Comparison of ENCODE assay signal across 18 mouse cellular contexts in genomic region chr17:47642992-47643391, GRCm38 (mm10). TPM values are rescaled to one million over a fixed set of nuclear protein-coding genes. Genes with fewer than 3 reads are reported as not detected.
DNase-seq lines count a peak whose midpoint lies in the region; ATAC-seq and TF ChIP-seq lines count a peak whose summit lies in the region.
"Had no signal": no experiment of that assay in that cellular context is flagged by ENCODE, and none has a peak within 500 bp of the region (broad histone marks: within the 10 kb centered on the region; RNA-seq: fewer than 3 reads in every experiment).

No protein-coding gene starts in this region.

- H3K27me3 ChIP-seq in heart, adult 2 months (ENCODE audit: control insufficient read depth, insufficient read depth, low read length) = no peaks in the 10 kb centered on the region
- H3K27me3 ChIP-seq in liver, embryonic 14.5 days (ENCODE audit: control insufficient read depth, insufficient read depth, low read length) = no peaks in the 10 kb centered on the region
- H3K27me3 ChIP-seq in liver, embryonic 12.5 days (replicated peaks) = no peaks in the 10 kb centered on the region
- H3K27me3 ChIP-seq: embryonic facial prominence, embryonic 12.5 days; heart, embryonic 12.5 days; limb, embryonic 15.5 days; midbrain, embryonic 12.5 days; stomach, embryonic 15.5 days had no signal

- H3K79me2 ChIP-seq in heart, adult 2 months (replicated peaks; ENCODE audit: control insufficient read depth, insufficient read depth, low read length) = no peaks in the 10 kb centered on the region

- H3K27ac ChIP-seq in heart, adult 2 months = no peak overlapping the region
- H3K27ac ChIP-seq in liver, embryonic 14.5 days = no peak overlapping the region
- H3K27ac ChIP-seq in liver, embryonic 12.5 days = no peak overlapping the region
- H3K27ac ChIP-seq: embryonic facial prominence, embryonic 12.5 days; limb, embryonic 15.5 days; midbrain, embryonic 12.5 days; stomach, embryonic 15.5 days had no signal

- H3K4me1 ChIP-seq in heart, adult 2 months (ENCODE audit: control insufficient read depth, insufficient read depth, low read length) = no peaks in the 10 kb centered on the region
- H3K4me1 ChIP-seq in liver, embryonic 14.5 days (replicated peaks; ENCODE audit: control insufficient read depth in 2 of 2, insufficient read depth in 2 of 2, low read length in 1 of 2) = 0 out of 4 replicates have a peak, but pooled peaks cover 0 to 3% of the 10 kb centered on the region in 2 experiments
- H3K4me1 ChIP-seq in liver, embryonic 12.5 days = peaks cover 31% of the 10 kb centered on the region
- H3K4me1 ChIP-seq: embryonic facial prominence, embryonic 12.5 days; limb, embryonic 15.5 days; stomach, embryonic 15.5 days had no signal

- no peak for ATAC-seq in liver, embryonic 14.5 days (ENCODE audit: insufficient read depth)
- no peak for ATAC-seq in liver, embryonic 12.5 days

- H3K4me3 ChIP-seq in heart, adult 2 months = no peak overlapping the region
- no peak overlapping the region for H3K4me3 ChIP-seq in liver, embryonic 14.5 days (ENCODE audit: insufficient read depth in 1 of 2, low read depth in 2 of 2, low read length in 2 of 2)
- no peak overlapping the region for H3K4me3 ChIP-seq in liver, embryonic 12.5 days
- H3K4me3 ChIP-seq: embryonic facial prominence, embryonic 12.5 days; heart, embryonic 12.5 days; limb, embryonic 15.5 days; midbrain, embryonic 12.5 days; stomach, embryonic 15.5 days had no signal

- TF ChIP-seq POLR2A in heart, adult 2 months (IDR thresholded peaks at IDR 0.05; ENCODE audit: insufficient read depth, low read depth, low read length) = no peak

- no peak overlapping the region for H3K9ac ChIP-seq in heart, adult 2 months (ENCODE audit: low read depth, low read length)
- no peak overlapping the region for H3K9ac ChIP-seq in liver, embryonic 14.5 days (replicated peaks)
- no peak overlapping the region for H3K9ac ChIP-seq in liver, embryonic 12.5 days
- H3K9ac ChIP-seq: embryonic facial prominence, embryonic 12.5 days; heart, embryonic 12.5 days; limb, embryonic 15.5 days; midbrain, embryonic 12.5 days; stomach, embryonic 15.5 days had no signal

- intact Hi-C loops in heart, adult 2 months (cut with DNase I) = no loop called here

- no peak for DNase-seq in heart, adult 2 months
- DNase-seq in heart, adult 18-20 months = no peak
- no peak for DNase-seq in liver, embryonic 14.5 days (ENCODE audit: low read depth in 3 of 3, low spot score in 3 of 3)
- DNase-seq in A20 (ENCODE audit: low read depth, low spot score) = peak; percentile 53
- peak; percentile 63 for DNase-seq in R1 (ENCODE audit: low read depth, low spot score)
- DNase-seq in right cerebral cortex, postnatal 25 days = no peak
- no peak for DNase-seq in adrenal gland, adult 8-10 months
- DNase-seq: adrenal gland, postnatal 36 days; cerebellum, postnatal 36 days; kidney, adult 11 months; lung, postnatal 4 days; right cerebral cortex, postnatal 4 days had no signal

- no peak for TF ChIP-seq EP300 in heart, adult 2 months (IDR thresholded peaks at IDR 0.05; ENCODE audit: insufficient read depth, low read depth, low read length)
- TF ChIP-seq EP300 in liver, embryonic 14.5 days (IDR thresholded peaks at IDR 0.05; ENCODE audit: low read depth) = no peak

- no peaks in the 10 kb centered on the region for H3K36me3 ChIP-seq in heart, adult 2 months (ENCODE audit: control insufficient read depth, insufficient read depth, low read length)
- no peaks in the 10 kb centered on the region for H3K36me3 ChIP-seq in liver, embryonic 14.5 days (replicated peaks; ENCODE audit: control insufficient read depth, insufficient read depth, low read depth)
- H3K36me3 ChIP-seq in liver, embryonic 12.5 days = 0 out of 2 replicates have a peak, but pooled peaks cover 3% of the 10 kb centered on the region
- H3K36me3 ChIP-seq: embryonic facial prominence, embryonic 12.5 days; heart, embryonic 12.5 days; limb, embryonic 15.5 days; midbrain, embryonic 12.5 days; stomach, embryonic 15.5 days had no signal

- no peak overlapping the region for H3K4me2 ChIP-seq in liver, embryonic 14.5 days (ENCODE audit: low read depth)
- no peak overlapping the region for H3K4me2 ChIP-seq in liver, embryonic 12.5 days
- H3K4me2 ChIP-seq: embryonic facial prominence, embryonic 12.5 days; heart, embryonic 12.5 days; limb, embryonic 15.5 days; midbrain, embryonic 12.5 days; stomach, embryonic 15.5 days had no signal

- no peaks in the 10 kb centered on the region for H3K9me3 ChIP-seq in liver, embryonic 14.5 days (ENCODE audit: control insufficient read depth, low read length)
- no peaks in the 10 kb centered on the region for H3K9me3 ChIP-seq in liver, embryonic 12.5 days (replicated peaks)
- H3K9me3 ChIP-seq: embryonic facial prominence, embryonic 12.5 days; heart, embryonic 12.5 days; limb, embryonic 15.5 days; midbrain, embryonic 12.5 days; stomach, embryonic 15.5 days had no signal

- 91% methylated on average over 2 of the region's 2 CpGs for WGBS in heart, adult 2 months
- 82% methylated on average over 2 of the region's 2 CpGs for WGBS in liver, embryonic 14.5 days (ENCODE audit: insufficient replicate concordance)
- WGBS in liver, embryonic 12.5 days (ENCODE audit: insufficient replicate concordance) = 84% methylated on average over 2 of the region's 2 CpGs

- peak; percentile 44 for TF ChIP-seq CTCF in heart, adult 2 months (IDR thresholded peaks at IDR 0.05)
- peak; percentile 27; the same call in 1 of the 2 replicates for TF ChIP-seq CTCF in liver, embryonic 14.5 days (IDR thresholded peaks at IDR 0.05; ENCODE audit: low read depth)

RNA-seq across cellular contexts. Expression of gene Usp49, which starts 12.5 kb away (rescaled TPM):
- 1 to 10 TPM; 3.4 to 3.6 TPM for total RNA-seq in heart, adult 2 months (2021)
- polyA plus RNA-seq in heart, adult 2 months (2012; rRNA removed) = 2.9 and 3.6 TPM in 2 replicates
- 1 to 10 TPM; 1.4 to 3.7 TPM for total RNA-seq in heart, adult 18-20 months (2021)
- 6.4 and 6.6 TPM in 2 replicates for polyA plus RNA-seq in liver, embryonic 14.5 days (2012; rRNA removed)
- 2.9 and 3.9 TPM in 2 replicates for polyA plus RNA-seq in liver, embryonic 14.5 days (2014; fragmentation: Nextera tagmentation; extraction: Ambion mirVana)
- polyA plus RNA-seq in liver, embryonic 12.5 days (2016; fragmentation: Nextera tagmentation; extraction: Ambion mirVana) = 5.0 and 6.2 TPM in 2 replicates
- total RNA-seq in adrenal gland, adult 8-10 months (2022) = 10 to 100 TPM in 1 of 4 experiments, 1 to 10 TPM in 3; 4.1 to 11.1 (median 6.8) TPM

RNA-seq across cellular contexts. Expression of gene Gm20517, which starts 31.6 kb away (rescaled TPM):
- 1 to 10 TPM; 2.8 TPM for total RNA-seq in heart, adult 2 months (2021)
- polyA plus RNA-seq in heart, adult 2 months (2012; rRNA removed) = 0.27 and 1.5 TPM in 2 replicates
- 1 to 10 TPM; 1.9 to 3.4 TPM for total RNA-seq in heart, adult 18-20 months (2021)
- 0.86 and 0.95 TPM in 2 replicates for polyA plus RNA-seq in liver, embryonic 14.5 days (2012; rRNA removed)
- 0.86 and 1.7 TPM in 2 replicates for polyA plus RNA-seq in liver, embryonic 14.5 days (2014; fragmentation: Nextera tagmentation; extraction: Ambion mirVana)
- polyA plus RNA-seq in liver, embryonic 12.5 days (2016; fragmentation: Nextera tagmentation; extraction: Ambion mirVana) = 2.3 and 2.7 TPM in 2 replicates
- total RNA-seq in adrenal gland, adult 8-10 months (2022) = 1 to 10 TPM; 3.5 to 6.0 (median 5.1) TPM

RNA-seq across cellular contexts. Expression of gene Med20, which starts 31.6 kb away (rescaled TPM):
- total RNA-seq in heart, adult 2 months (2021) = 10 to 100 TPM; 13.5 to 15.0 TPM
- polyA plus RNA-seq in heart, adult 2 months (2012; rRNA removed) = 17.4 and 25.1 TPM in 2 replicates
- 10 to 100 TPM; 19.0 to 19.5 TPM for total RNA-seq in heart, adult 18-20 months (2021)
- polyA plus RNA-seq in liver, embryonic 14.5 days (2012; rRNA removed) = 20.7 and 23.1 TPM in 2 replicates
- polyA plus RNA-seq in liver, embryonic 14.5 days (2014; fragmentation: Nextera tagmentation; extraction: Ambion mirVana) = 23.2 and 25.7 TPM in 2 replicates
- polyA plus RNA-seq in liver, embryonic 12.5 days (2016; fragmentation: Nextera tagmentation; extraction: Ambion mirVana) = 31.2 and 32.6 TPM in 2 replicates
- 10 to 100 TPM; 42.6 to 53.7 (median 48.3) TPM for total RNA-seq in adrenal gland, adult 8-10 months (2022)

RNA-seq across cellular contexts. Expression of gene Bysl, which starts 31.7 kb away (rescaled TPM):
- 10 to 100 TPM; 15.7 to 15.9 TPM for total RNA-seq in heart, adult 2 months (2021)
- 13.2 and 15.6 TPM in 2 replicates for polyA plus RNA-seq in heart, adult 2 months (2012; rRNA removed)
- 10 to 100 TPM; 13.5 to 16.5 TPM for total RNA-seq in heart, adult 18-20 months (2021)
- 9.8 and 12.5 TPM in 2 replicates for polyA plus RNA-seq in liver, embryonic 14.5 days (2012; rRNA removed)
- 13.3 and 14.3 TPM in 2 replicates for polyA plus RNA-seq in liver, embryonic 14.5 days (2014; fragmentation: Nextera tagmentation; extraction: Ambion mirVana)
- 34.6 and 35.2 TPM in 2 replicates for polyA plus RNA-seq in liver, embryonic 12.5 days (2016; fragmentation: Nextera tagmentation; extraction: Ambion mirVana)
- total RNA-seq in adrenal gland, adult 8-10 months (2022) = 10 to 100 TPM; 17.0 to 18.6 (median 17.9) TPM

RNA-seq across cellular contexts. Expression of gene Tomm6, which starts 45.2 kb away (rescaled TPM):
- total RNA-seq in heart, adult 2 months (2021) = 100 to 1,000 TPM; 113 to 125 TPM
- polyA plus RNA-seq in heart, adult 2 months (2012; rRNA removed) = 53.9 and 68.1 TPM in 2 replicates
- total RNA-seq in heart, adult 18-20 months (2021) = 100 to 1,000 TPM; 118 to 129 TPM
- polyA plus RNA-seq in liver, embryonic 14.5 days (2012; rRNA removed) = 63.2 and 88.6 TPM in 2 replicates
- 244 and 251 TPM in 2 replicates for polyA plus RNA-seq in liver, embryonic 14.5 days (2014; fragmentation: Nextera tagmentation; extraction: Ambion mirVana)
- polyA plus RNA-seq in liver, embryonic 12.5 days (2016; fragmentation: Nextera tagmentation; extraction: Ambion mirVana) = 339 and 360 TPM in 2 replicates
- 100 to 1,000 TPM; 166 to 270 (median 207) TPM for total RNA-seq in adrenal gland, adult 8-10 months (2022)

Comparison
In these comparisons a context has a peak if more than half of its experiments do, and no peak if none do; other contexts are left out.
1. DNase-seq: peak in A20 (single experiment) and R1 (single experiment); none in heart, adult 2 months (0 of 2), heart, adult 18-20 months (0 of 2), liver, embryonic 14.5 days (0 of 3), right cerebral cortex, postnatal 25 days (single experiment) and adrenal gland, adult 8-10 months (single experiment).